Mouse (Mus musculus): ENCODE data around the gene Prpmp5.
"Not testable (repeated sequence)": the region's sequence is repeated elsewhere in the genome, so short reads cannot be mapped to it uniquely, and the experiment has no call there.

Prpmp5 gene

GRCm38 (mm10) chr6:132314657-132315056, at the start of gene Prpmp5:
Prpmp5 (minus strand) TSS chr6:132314757.
- DNase-seq (ENCODE audit: low spot score in 2 of 2), result not testable (repeated sequence)

DNA sequence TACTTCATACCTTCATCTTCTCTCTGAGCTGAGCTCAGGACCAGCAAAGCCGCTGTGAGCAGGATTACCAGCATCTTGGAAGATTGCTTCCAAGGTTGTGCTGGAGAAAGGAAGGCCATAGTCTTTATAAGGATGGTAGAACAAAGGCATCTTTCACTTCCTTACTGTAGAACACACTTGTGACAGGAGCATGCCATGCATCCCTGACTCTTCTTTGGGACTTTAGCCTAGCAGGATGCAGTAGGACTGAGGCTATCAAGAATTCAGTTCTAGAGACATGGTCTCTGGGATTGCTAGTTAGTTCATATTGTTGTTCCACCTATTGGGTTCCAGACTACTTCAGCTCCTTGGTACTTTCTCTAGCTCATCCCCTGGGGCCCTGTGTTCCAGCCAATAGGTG, 49.5 kb upstream of the Prpmp5 start, which contains the start of gene Gm8882:
Gene Gm8882, minus strand, starts transcription at position 101 of the 400 bp plus-strand sequence.
- not testable (repeated sequence) for DNase-seq (ENCODE audit: low spot score in 2 of 2)

Measured in spleen, postnatal 36 days (tissue).